Mouse (Mus musculus): Measurements from ENCODE around the gene Sox15.
A peak's percentile ranks its signal among the peaks of the same experiment; 100 is the strongest.
"Not testable (repeated sequence)": the region's sequence is repeated elsewhere in the genome, so short reads cannot be mapped to it uniquely, and the experiment has no call there.

The Sox15 gene

GRCm38 (mm10) chr11:69655264-69656064 is at the start of gene Sox15:
Gene Sox15 (plus strand): TSS chr11:69655314.
- no peak for DNase-seq (ENCODE audit: low spot score)

- peak; percentile 27 for DNase-seq (ENCODE audit: low spot score)
Observed at GRCm38 (mm10) chr11:69605726-69606490, 49.2 kb upstream of the Sox15 start, which contains the start of gene Atp1b2. Gene Atp1b2 (minus strand): TSS chr11:69605942.

DNA sequence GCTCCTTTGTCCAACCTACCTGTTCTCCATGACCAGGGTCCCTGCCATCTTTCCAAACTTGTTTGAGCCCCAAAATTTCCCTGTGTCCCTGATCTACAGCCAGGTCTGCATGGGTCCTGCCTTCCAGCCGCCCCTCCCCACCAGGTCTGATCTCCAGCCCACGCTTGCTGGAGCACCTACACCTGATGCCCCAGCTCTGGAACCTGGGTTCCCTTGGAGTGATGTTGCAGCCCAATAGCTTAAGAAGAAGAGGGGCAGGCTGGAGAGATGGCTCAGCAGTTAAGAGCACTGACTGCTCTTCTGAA is 48.7 kb upstream of the Sox15 start:
- DNase-seq (ENCODE audit: low spot score), result no peak

- no peak for DNase-seq (ENCODE audit: low spot score)
Observed at GRCm38 (mm10) chr11:69606832-69607231, 48.3 kb upstream of the Sox15 start.

GRCm38 (mm10) chr11:69608525-69608924 is 46.6 kb upstream of the Sox15 start:
- DNase-seq (ENCODE audit: low spot score), result no peak

GRCm38 (mm10) chr11:69609416-69609815 is 45.7 kb upstream of the Sox15 start:
- DNase-seq (ENCODE audit: low spot score), result no peak

GRCm38 (mm10) chr11:69610899-69611298 is 44.2 kb upstream of the Sox15 start:
- no peak for DNase-seq (ENCODE audit: low spot score)

GRCm38 (mm10) chr11:69613553-69614256 is 41.4 kb upstream of the Sox15 start:
- peak; percentile 63 for DNase-seq (ENCODE audit: low spot score)

DNA sequence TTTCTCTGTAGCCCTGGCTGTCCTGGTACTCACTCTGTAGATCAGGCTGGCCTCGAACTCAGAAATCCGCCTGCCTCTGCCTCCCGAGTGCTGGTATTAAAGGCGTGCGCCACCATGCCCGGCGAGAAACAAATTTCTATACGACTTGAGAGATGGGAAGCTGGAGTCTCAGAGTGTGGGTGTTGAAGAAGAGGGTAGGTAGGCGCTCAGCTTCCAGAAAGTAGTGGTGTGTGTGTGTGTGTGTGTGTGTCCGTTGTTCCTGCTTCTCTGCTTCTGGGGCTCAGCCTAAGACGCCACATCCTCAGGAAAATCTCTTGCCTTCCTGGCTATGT is 40.9 kb upstream of the Sox15 start:
- DNase-seq (ENCODE audit: low spot score), result not testable (repeated sequence)

DNA sequence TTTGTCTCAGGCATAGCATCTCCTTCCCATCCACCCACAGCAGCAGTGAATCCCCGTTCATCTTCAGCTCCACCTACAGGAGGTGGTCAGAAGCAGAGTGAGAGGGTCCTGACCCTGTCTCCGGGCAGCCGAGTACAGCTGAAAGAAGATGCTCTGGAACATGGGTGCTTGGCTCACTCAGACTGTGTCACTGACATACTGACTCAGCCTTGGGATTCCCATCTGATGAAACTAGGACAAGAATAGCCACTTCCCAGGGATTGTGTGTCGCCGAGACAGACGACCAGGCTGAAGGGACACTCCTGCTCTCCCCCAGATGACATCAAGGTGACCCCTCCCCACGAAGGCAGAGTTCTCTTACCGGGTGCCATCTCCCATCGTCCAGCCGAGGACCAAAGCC is 38.3 kb upstream of the Sox15 start:
- DNase-seq (ENCODE audit: low spot score), result no peak

DNA sequence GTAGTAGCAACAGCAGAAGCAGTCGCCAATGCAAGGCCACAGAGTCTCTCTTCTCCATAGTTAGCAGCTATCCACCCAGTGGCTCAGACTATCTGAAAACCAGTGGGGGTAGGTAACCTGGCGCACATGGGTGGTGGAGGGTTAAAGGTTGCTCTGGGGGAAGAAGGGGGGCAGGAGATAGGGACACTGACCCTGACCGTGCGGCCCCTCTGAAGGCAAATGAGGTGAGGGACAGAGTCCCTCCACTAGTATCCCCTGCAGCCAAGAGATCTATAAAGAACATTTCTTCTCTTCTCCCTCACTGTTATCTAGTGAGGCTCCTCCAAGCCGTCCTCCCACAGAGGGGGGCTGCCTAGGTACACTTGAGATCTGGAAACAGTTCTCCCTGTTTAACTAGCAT is 37.3 kb upstream of the Sox15 start, which contains the start of gene Shbg:
Gene Shbg, minus strand, starts transcription at position 101 of the 400 bp plus-strand sequence.
- DNase-seq (ENCODE audit: low spot score), result no peak

- no peak for DNase-seq (ENCODE audit: low spot score)
Observed at GRCm38 (mm10) chr11:69620394-69621081, 34.6 kb upstream of the Sox15 start.

GRCm38 (mm10) chr11:69621571-69622268 is 33.4 kb upstream of the Sox15 start, which contains the start of gene Sat2:
Gene Sat2 (plus strand): TSS chr11:69622024.
- no peak for DNase-seq (ENCODE audit: low spot score)

DNA sequence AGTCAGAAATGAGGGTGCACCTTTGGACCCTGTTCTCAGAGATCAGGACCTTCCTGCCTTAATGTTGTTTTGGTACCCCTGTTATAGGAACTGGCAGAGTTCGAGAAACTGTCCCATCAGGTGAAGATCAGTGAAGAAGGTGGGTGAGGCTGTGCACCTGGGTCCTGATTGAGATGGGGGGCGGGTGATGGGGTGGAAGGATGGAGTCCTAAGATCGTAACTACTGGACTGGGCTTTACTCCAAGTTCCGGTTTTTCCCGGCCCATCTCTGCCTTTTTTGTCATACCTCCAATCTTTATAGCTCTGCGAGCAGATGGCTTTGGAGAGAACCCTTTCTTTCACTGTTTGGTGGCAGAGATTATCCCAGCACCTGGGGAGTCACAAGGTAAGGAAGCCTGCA is 32.7 kb upstream of the Sox15 start:
- DNase-seq (ENCODE audit: low spot score), result no peak

GRCm38 (mm10) chr11:69623006-69623405 is 32.1 kb upstream of the Sox15 start:
- DNase-seq (ENCODE audit: low spot score), result no peak

GRCm38 (mm10) chr11:69624339-69624738 is 30.8 kb upstream of the Sox15 start:
- not testable (repeated sequence) for DNase-seq (ENCODE audit: low spot score)

- DNase-seq (ENCODE audit: low spot score), result no peak
Observed at GRCm38 (mm10) chr11:69628286-69628685, 26.8 kb upstream of the Sox15 start.

GRCm38 (mm10) chr11:69629802-69630201 is 25.3 kb upstream of the Sox15 start:
- no peak for DNase-seq (ENCODE audit: low spot score)

DNA sequence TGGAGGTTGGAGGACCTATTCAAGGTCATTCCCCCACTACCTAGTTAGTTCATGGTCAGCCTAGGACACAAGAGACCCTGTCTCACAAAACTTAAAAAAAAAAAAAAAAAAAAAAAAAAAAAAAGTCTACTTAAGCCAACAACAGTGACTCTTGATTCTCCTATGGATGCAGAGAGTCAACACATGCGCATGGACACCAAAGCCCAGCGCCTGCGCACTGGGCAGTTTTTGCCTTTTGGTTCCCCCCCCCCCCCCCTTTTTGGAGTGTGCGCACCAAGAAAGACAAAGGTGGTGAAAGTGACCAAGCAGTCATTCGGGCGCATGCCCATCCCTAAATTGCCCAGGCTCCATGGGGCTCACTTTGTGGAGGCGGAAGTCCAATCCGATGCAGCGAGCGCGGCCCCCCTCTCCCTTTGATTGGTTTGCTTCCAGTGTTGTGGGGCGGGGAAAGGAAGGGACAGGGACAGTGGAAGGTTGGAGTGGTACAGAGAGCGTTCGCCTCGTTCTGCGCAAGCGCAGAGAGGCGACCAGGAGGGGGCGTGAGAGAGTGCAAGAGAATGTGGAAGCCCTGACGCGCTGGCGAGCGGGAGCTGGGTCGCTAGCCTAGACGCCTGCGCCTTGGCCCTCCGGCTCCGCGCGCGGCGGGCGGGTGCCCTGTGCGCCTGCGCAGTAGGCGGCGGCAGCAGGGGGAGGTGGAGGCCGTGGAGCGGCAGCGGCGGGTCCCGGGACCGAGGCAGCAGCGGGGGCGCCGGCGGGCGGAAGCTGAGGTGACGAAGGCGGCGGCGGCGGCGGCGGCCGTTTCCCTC is 22.6 kb upstream of the Sox15 start, which contains the start of gene Fxr2:
Gene Fxr2, plus strand, starts transcription at position 707 of the 806 bp plus-strand sequence.
- DNase-seq (ENCODE audit: low spot score), result peak; percentile 100

- no peak for DNase-seq (ENCODE audit: low spot score)
Observed at GRCm38 (mm10) chr11:69633128-69633866, 21.8 kb upstream of the Sox15 start.

All from urinary bladder, postnatal 10 days (tissue).